Comparison of ENCODE assay signal across 18 mouse cellular contexts in genomic region chr16:54259260-54259659, GRCm38 (mm10).
"Had no signal": no experiment of that assay in that cellular context is flagged by ENCODE, and none has a peak within 500 bp of the region (broad histone marks: within the 10 kb centered on the region; RNA-seq: fewer than 3 reads in every experiment).

No protein-coding gene starts in this region.

- H3K27me3 ChIP-seq: liver, embryonic 13.5 days; midbrain, embryonic 12.5 days; neural tube, embryonic 12.5 days; neural tube, embryonic 15.5 days had no signal

- H3K27ac ChIP-seq: left cerebral cortex, adult 2 months; liver, embryonic 13.5 days; midbrain, embryonic 12.5 days; neural tube, embryonic 12.5 days; neural tube, embryonic 15.5 days; stomach, postnatal 0 days had no signal

- H3K4me3 ChIP-seq: left cerebral cortex, adult 2 months; liver, embryonic 13.5 days; midbrain, embryonic 12.5 days; neural tube, embryonic 12.5 days; neural tube, embryonic 15.5 days had no signal

- H3K4me2 ChIP-seq: liver, embryonic 13.5 days; midbrain, embryonic 12.5 days; neural tube, embryonic 12.5 days; neural tube, embryonic 15.5 days had no signal

- H3K9me3 ChIP-seq: liver, embryonic 13.5 days; midbrain, embryonic 12.5 days; neural tube, embryonic 12.5 days; neural tube, embryonic 15.5 days had no signal

- H3K9ac ChIP-seq: liver, embryonic 13.5 days; midbrain, embryonic 12.5 days; neural tube, embryonic 12.5 days; neural tube, embryonic 15.5 days had no signal

- DNase-seq: kidney, postnatal 10 days; kidney, postnatal 36 days; layer of hippocampus, postnatal 36 days; liver, embryonic 13.5 days; lung, adult 2 months; lung, postnatal 14 days; lung, postnatal 4 days; right cerebral cortex, adult 18-20 months; right cerebral cortex, postnatal 14 days; right cerebral cortex, postnatal 4 days; thymus, adult 2 months; thymus, postnatal 14 days; thymus, postnatal 4 days had no signal

- H3K4me1 ChIP-seq: liver, embryonic 13.5 days; midbrain, embryonic 12.5 days; neural tube, embryonic 12.5 days; neural tube, embryonic 15.5 days had no signal

- H3K36me3 ChIP-seq: liver, embryonic 13.5 days; midbrain, embryonic 12.5 days; neural tube, embryonic 12.5 days; neural tube, embryonic 15.5 days had no signal
